Mouse (Mus musculus): ENCODE results near the gene Hcrtr2. TPM values are rescaled to one million over a fixed set of nuclear protein-coding genes. Genes with fewer than 3 reads are reported as not detected.

Gene Hcrtr2
- polyA plus RNA-seq, 1 experiment from 2014 or later, result 0.28 TPM

- Histone ChIP-seq H3K36me3 (ENCODE audit: control insufficient read depth, insufficient read depth, low read length) (no peaks in the 10 kb centered on the region), H3K27me3 (ENCODE audit: control insufficient read depth, insufficient read depth, low read length) (peaks cover 6% of the 10 kb centered on the region; the same call in 1 of the 2 replicates), H3K4me2 (ENCODE audit: low read length) (peak overlapping the region; percentile 84), H3K4me3 (ENCODE audit: control insufficient read depth in 1 of 2, insufficient read depth in 1 of 2, low read depth in 1 of 2, low read length in 2 of 2) (peak overlapping the region; percentile 43 to 47), H3K9ac (ENCODE audit: low read length) (peak overlapping the region; percentile 49; the same call in 1 of the 2 replicates), H3K9me3 (ENCODE audit: control insufficient read depth, low read length) (no peaks in the 10 kb centered on the region), H3K27ac (replicated peaks in 1 of 2; ENCODE audit: control insufficient read depth in 1 of 2, insufficient read depth in 1 of 2, low read depth in 2 of 2, low read length in 2 of 2) (no peak overlapping the region), H3K4me1 (ENCODE audit: control insufficient read depth in 2 of 2, insufficient read depth in 2 of 2, low read length in 2 of 2) (peaks cover 4 to 8% of the 10 kb centered on the region in 2 experiments; a peak in 2 of 4 replicates)
- 9% methylated on average over 24 of the region's 24 CpGs for WGBS
- no peak for ATAC-seq (ENCODE audit: insufficient number of reproducible peaks, insufficient read depth, low FRiP score, low read depth)
Measured at GRCm38 (mm10) chr9:76322122-76323052, 1.3 kb downstream of the Hcrtr2 start.

- H3K36me3 ChIP-seq (ENCODE audit: control insufficient read depth, insufficient read depth, low read length), result no peaks in the 10 kb centered on the region
- H3K4me3 ChIP-seq (ENCODE audit: control insufficient read depth in 1 of 2, insufficient read depth in 1 of 2, low read depth in 1 of 2, low read length in 2 of 2), result no peak overlapping the region
- H3K27me3 ChIP-seq (ENCODE audit: control insufficient read depth, insufficient read depth, low read length), result peaks cover 6% of the 10 kb centered on the region; the same call in 1 of the 2 replicates
- 51% methylated on average over 4 of the region's 4 CpGs for WGBS
- peak overlapping the region; percentile 84; the same call in 1 of the 2 replicates for H3K4me2 ChIP-seq (ENCODE audit: low read length)
- H3K4me1 ChIP-seq (ENCODE audit: control insufficient read depth in 2 of 2, insufficient read depth in 2 of 2, low read length in 2 of 2), result peaks cover 4 to 8% of the 10 kb centered on the region in 2 experiments; a peak in 2 of 4 replicates
- H3K27ac ChIP-seq (replicated peaks in 1 of 2; ENCODE audit: control insufficient read depth in 1 of 2, insufficient read depth in 1 of 2, low read depth in 2 of 2, low read length in 2 of 2), result no peak overlapping the region
- no peak for ATAC-seq (ENCODE audit: insufficient number of reproducible peaks, insufficient read depth, low FRiP score, low read depth)
- H3K9me3 ChIP-seq (ENCODE audit: control insufficient read depth, low read length), result no peaks in the 10 kb centered on the region
- H3K9ac ChIP-seq (ENCODE audit: low read length), result no peak overlapping the region
Measured at GRCm38 (mm10) chr9:76321589-76321988, 2.1 kb downstream of the Hcrtr2 start.

- H3K4me2 ChIP-seq (ENCODE audit: low read length), result no peak overlapping the region
- no peak overlapping the region for H3K4me3 ChIP-seq (ENCODE audit: control insufficient read depth in 1 of 2, insufficient read depth in 1 of 2, low read depth in 1 of 2, low read length in 2 of 2)
- H3K9ac ChIP-seq (ENCODE audit: low read length), result no peak overlapping the region
- H3K9me3 ChIP-seq (ENCODE audit: control insufficient read depth, low read length), result no peaks in the 10 kb centered on the region
- 82% methylated on average over 1 of the region's 1 CpGs for WGBS
- peaks cover 6% of the 10 kb centered on the region; the same call in 1 of the 2 replicates for H3K27me3 ChIP-seq (ENCODE audit: control insufficient read depth, insufficient read depth, low read length)
- ATAC-seq (ENCODE audit: insufficient number of reproducible peaks, insufficient read depth, low FRiP score, low read depth), result no peak
- no peaks in the 10 kb centered on the region for H3K36me3 ChIP-seq (ENCODE audit: control insufficient read depth, insufficient read depth, low read length)
- peaks cover 4 to 8% of the 10 kb centered on the region in 2 experiments; a peak in 2 of 4 replicates for H3K4me1 ChIP-seq (ENCODE audit: control insufficient read depth in 2 of 2, insufficient read depth in 2 of 2, low read length in 2 of 2)
- H3K27ac ChIP-seq (replicated peaks in 1 of 2; ENCODE audit: control insufficient read depth in 1 of 2, insufficient read depth in 1 of 2, low read depth in 2 of 2, low read length in 2 of 2), result no peak overlapping the region
Measured at GRCm38 (mm10) chr9:76320755-76321154, 2.9 kb downstream of the Hcrtr2 start.

GRCm38 (mm10) chr9:76318302-76318701 lies 5.4 kb downstream of the Hcrtr2 start:
- H3K4me2 ChIP-seq (ENCODE audit: low read length), result no peak overlapping the region
- H3K4me1 ChIP-seq (ENCODE audit: control insufficient read depth in 2 of 2, insufficient read depth in 2 of 2, low read length in 2 of 2), result peaks cover 4 to 8% of the 10 kb centered on the region in 2 experiments; a peak in 2 of 4 replicates
- H3K4me3 ChIP-seq (ENCODE audit: control insufficient read depth in 1 of 2, insufficient read depth in 1 of 2, low read depth in 1 of 2, low read length in 2 of 2), result no peak overlapping the region
- H3K9ac ChIP-seq (ENCODE audit: low read length), result no peak overlapping the region
- ATAC-seq (ENCODE audit: insufficient number of reproducible peaks, insufficient read depth, low FRiP score, low read depth), result no peak
- no peak overlapping the region for H3K27ac ChIP-seq (replicated peaks in 1 of 2; ENCODE audit: control insufficient read depth in 1 of 2, insufficient read depth in 1 of 2, low read depth in 2 of 2, low read length in 2 of 2)
- no peaks in the 10 kb centered on the region for H3K36me3 ChIP-seq (ENCODE audit: control insufficient read depth, insufficient read depth, low read length)
- no peaks in the 10 kb centered on the region for H3K9me3 ChIP-seq (ENCODE audit: control insufficient read depth, low read length)
- H3K27me3 ChIP-seq (ENCODE audit: control insufficient read depth, insufficient read depth, low read length), result no peaks in the 10 kb centered on the region
- 32% methylated on average over 4 of the region's 4 CpGs for WGBS

- Histone ChIP-seq H3K9me3 (ENCODE audit: control insufficient read depth, low read length) (no peaks in the 10 kb centered on the region), H3K4me1 (ENCODE audit: control insufficient read depth in 2 of 2, insufficient read depth in 2 of 2, low read length in 2 of 2) (peaks cover 0 to 2% of the 10 kb centered on the region in 2 experiments; a peak in 1 of 4 replicates), H3K9ac (ENCODE audit: low read length) (no peak overlapping the region), H3K27ac (replicated peaks in 1 of 2; ENCODE audit: control insufficient read depth in 1 of 2, insufficient read depth in 1 of 2, low read depth in 2 of 2, low read length in 2 of 2) (no peak overlapping the region), H3K36me3 (ENCODE audit: control insufficient read depth, insufficient read depth, low read length) (no peaks in the 10 kb centered on the region), H3K4me2 (ENCODE audit: low read length) (no peak overlapping the region), H3K27me3 (ENCODE audit: control insufficient read depth, insufficient read depth, low read length) (no peaks in the 10 kb centered on the region), H3K4me3 (ENCODE audit: control insufficient read depth in 1 of 2, insufficient read depth in 1 of 2, low read depth in 1 of 2, low read length in 2 of 2) (no peak overlapping the region)
- no peak for ATAC-seq (ENCODE audit: insufficient number of reproducible peaks, insufficient read depth, low FRiP score, low read depth)
Measured at GRCm38 (mm10) chr9:76315096-76315495, 8.6 kb downstream of the Hcrtr2 start.

GRCm38 (mm10) chr9:76313921-76314320 lies 9.7 kb downstream of the Hcrtr2 start:
- no peak overlapping the region for H3K4me3 ChIP-seq (ENCODE audit: control insufficient read depth in 1 of 2, insufficient read depth in 1 of 2, low read depth in 1 of 2, low read length in 2 of 2)
- no peak overlapping the region for H3K27ac ChIP-seq (replicated peaks in 1 of 2; ENCODE audit: control insufficient read depth in 1 of 2, insufficient read depth in 1 of 2, low read depth in 2 of 2, low read length in 2 of 2)
- H3K9me3 ChIP-seq (ENCODE audit: control insufficient read depth, low read length), result no peaks in the 10 kb centered on the region
- H3K36me3 ChIP-seq (ENCODE audit: control insufficient read depth, insufficient read depth, low read length), result no peaks in the 10 kb centered on the region
- H3K27me3 ChIP-seq (ENCODE audit: control insufficient read depth, insufficient read depth, low read length), result no peaks in the 10 kb centered on the region
- H3K9ac ChIP-seq (ENCODE audit: low read length), result no peak overlapping the region
- no peak overlapping the region for H3K4me2 ChIP-seq (ENCODE audit: low read length)
- ATAC-seq (ENCODE audit: insufficient number of reproducible peaks, insufficient read depth, low FRiP score, low read depth), result no peak
- peaks cover 0 to 2% of the 10 kb centered on the region in 2 experiments; a peak in 1 of 4 replicates for H3K4me1 ChIP-seq (ENCODE audit: control insufficient read depth in 2 of 2, insufficient read depth in 2 of 2, low read length in 2 of 2)

GRCm38 (mm10) chr9:76312221-76312620 lies 11.4 kb downstream of the Hcrtr2 start:
- Histone ChIP-seq H3K9ac (ENCODE audit: low read length) (no peak overlapping the region), H3K4me2 (ENCODE audit: low read length) (no peak overlapping the region), H3K4me3 (ENCODE audit: control insufficient read depth in 1 of 2, insufficient read depth in 1 of 2, low read depth in 1 of 2, low read length in 2 of 2) (no peak overlapping the region), H3K9me3 (ENCODE audit: control insufficient read depth, low read length) (no peaks in the 10 kb centered on the region), H3K27ac (replicated peaks in 1 of 2; ENCODE audit: control insufficient read depth in 1 of 2, insufficient read depth in 1 of 2, low read depth in 2 of 2, low read length in 2 of 2) (no peak overlapping the region), H3K36me3 (ENCODE audit: control insufficient read depth, insufficient read depth, low read length) (no peaks in the 10 kb centered on the region), H3K27me3 (ENCODE audit: control insufficient read depth, insufficient read depth, low read length) (no peaks in the 10 kb centered on the region), H3K4me1 (ENCODE audit: control insufficient read depth in 2 of 2, insufficient read depth in 2 of 2, low read length in 2 of 2) (no peaks in the 10 kb centered on the region)
- ATAC-seq (ENCODE audit: insufficient number of reproducible peaks, insufficient read depth, low FRiP score, low read depth), result no peak
- WGBS, result 48% methylated on average over 1 of the region's 1 CpGs
